Mouse (Mus musculus): ENCODE data around the gene Dnajc17.

Gene Dnajc17

DNA sequence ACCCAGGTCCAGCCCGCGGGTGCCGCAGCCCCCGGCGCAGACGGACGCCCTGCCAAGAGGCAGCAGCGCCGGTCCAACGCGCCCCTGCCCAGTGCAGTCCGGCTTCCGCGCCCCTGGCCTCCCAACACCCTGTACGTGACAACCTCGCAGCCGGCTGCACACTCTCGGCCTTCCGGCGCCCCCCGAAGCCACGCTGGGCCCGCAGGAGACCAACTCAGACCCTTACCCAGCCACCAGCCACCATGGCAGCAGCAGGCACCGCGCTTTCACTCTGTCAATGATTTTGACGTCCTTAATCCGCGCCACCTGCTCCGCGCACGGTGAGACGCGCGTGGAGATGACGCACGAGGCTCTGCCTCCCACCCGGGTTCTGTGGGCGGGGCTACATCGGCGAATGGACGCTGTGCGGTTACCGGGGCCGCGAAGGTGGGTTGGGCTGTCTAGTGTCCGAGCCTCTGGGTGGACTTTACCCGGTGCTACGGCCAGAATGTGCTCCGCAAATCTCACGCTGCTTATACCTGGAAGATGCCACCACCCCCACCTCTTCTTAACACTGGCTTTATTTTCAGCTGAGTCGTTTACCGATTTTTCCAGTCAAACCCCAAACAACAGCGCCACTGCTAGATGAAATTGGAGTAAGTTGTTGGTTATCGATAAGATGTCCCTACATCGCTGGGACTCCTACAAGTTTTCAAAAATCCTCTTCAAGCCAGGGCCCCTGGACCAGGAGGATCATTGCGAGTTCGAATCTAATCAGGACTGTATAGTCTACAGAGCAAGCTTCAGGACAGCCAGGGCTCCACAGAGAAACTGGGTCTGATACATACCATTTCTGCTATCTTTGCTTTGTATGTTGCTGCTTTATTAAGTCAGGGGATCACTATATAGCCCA is 51.7 kb downstream of the Dnajc17 start, which contains the start of gene Rmdn3:
TSS of gene Rmdn3 (minus strand) at position 354 of the 892 bp plus-strand sequence.
- peak; percentile 94 to 96 for DNase-seq

- peak in 1 of 2 experiments; percentile 36 for DNase-seq
Measured at GRCm38 (mm10) chr2:119156081-119156680, 52.4 kb downstream of the Dnajc17 start.

GRCm38 (mm10) chr2:119155388-119155787 is 53.2 kb downstream of the Dnajc17 start:
- DNase-seq, result peak in 1 of 2 experiments; percentile 9

- no peak for DNase-seq
Measured at GRCm38 (mm10) chr2:119154683-119155082, 53.9 kb downstream of the Dnajc17 start.

GRCm38 (mm10) chr2:119152255-119152654 is 56.3 kb downstream of the Dnajc17 start:
- DNase-seq, result no peak

DNA sequence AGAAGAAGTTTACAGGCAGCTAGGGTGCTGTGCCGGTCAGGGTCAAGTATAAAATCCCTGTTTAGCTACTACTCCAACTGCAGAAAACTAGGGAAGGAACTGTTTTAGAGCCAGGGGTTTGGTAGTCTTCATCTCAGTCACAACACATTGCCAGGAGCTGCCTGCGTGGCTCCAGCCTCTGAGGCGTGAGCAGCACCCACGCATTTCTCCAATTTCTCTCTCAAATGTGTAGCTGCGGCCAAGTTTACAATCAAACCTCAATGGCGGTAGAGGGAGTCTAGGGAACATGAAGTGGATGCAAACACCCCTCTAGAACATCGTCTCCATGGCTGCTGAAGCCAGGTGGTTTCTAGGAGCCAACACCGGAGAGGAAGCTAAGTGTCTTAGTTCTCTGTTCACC is 60.8 kb downstream of the Dnajc17 start:
- no peak for DNase-seq

DNA sequence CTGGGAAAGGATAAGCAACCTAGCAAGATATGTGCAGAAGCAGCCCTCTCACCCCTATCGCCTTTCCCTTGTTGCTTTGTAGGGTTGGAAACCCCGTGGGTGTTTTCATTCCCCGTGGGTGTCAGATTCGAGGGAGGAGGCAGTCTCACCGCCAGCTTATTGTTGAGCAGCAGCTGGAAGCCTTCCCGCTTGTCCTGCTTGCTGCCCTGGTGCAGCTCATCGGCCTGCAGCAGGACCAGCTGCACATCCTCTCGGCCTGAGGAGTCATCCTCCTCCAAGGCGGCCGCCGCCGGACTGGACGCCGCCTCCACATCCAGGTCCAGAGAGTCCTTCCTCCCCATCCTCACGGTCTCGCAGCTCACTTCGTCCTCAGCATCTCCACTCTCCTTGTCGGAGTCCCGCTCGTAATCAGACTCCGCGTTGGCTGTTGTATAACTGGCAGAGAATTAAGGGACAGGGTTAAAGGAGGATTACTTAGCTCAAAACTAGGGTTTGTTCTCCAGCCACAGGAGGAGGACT is 61.4 kb downstream of the Dnajc17 start:
- no peak for DNase-seq

- DNase-seq, result no peak
Measured at GRCm38 (mm10) chr2:119146435-119146834, 62.2 kb downstream of the Dnajc17 start.

DNA sequence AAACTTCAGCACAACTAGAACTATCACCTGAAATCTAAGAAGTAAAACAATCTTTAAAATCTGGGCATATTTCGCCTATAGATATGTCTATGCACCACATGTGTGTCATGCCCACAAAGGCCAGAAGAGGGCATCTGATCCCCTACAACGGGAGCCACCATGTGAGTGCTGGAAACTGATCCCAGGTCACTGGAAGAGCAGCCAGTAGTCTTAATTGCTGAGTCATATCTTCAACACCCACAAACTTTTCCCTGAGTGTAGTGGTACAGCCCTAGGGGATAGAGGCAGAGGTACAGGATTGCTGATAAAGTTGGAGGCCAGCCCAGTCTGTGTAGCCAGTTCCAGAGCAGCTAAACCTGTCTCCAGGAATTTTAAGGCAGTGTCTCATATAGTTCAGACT is 63.4 kb downstream of the Dnajc17 start:
- peak in 1 of 2 experiments; percentile 19 for DNase-seq

DNA sequence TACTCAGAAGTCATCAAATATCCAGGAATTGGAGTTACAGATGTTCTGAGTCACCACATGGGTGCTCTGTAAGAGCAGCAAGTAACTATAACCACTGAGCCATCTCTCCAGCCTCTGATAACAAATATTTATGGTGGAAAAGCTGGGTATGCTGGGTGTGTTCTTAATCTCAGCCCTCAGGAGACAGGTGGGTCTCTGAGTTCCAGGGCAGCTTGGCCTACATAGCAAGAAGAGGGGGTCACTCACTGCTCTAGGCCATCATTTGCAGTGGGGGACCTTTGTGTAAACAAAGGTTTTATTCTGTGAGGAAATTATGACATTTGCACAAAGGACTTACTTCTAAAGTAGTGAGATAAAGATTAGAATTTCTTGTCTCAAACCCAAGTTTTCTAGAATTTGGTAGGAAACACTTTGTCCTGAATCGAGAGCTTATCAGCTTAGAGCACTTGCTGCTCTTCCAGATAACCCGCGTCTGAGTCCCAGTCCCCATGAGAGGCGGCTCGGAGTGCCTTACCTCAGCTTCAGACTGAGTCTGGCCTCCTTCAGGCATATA is 72.2 kb downstream of the Dnajc17 start:
- DNase-seq, result no peak
